Comparison of ENCODE assay signal across 11 mouse cellular contexts in the genomic region with DNA sequence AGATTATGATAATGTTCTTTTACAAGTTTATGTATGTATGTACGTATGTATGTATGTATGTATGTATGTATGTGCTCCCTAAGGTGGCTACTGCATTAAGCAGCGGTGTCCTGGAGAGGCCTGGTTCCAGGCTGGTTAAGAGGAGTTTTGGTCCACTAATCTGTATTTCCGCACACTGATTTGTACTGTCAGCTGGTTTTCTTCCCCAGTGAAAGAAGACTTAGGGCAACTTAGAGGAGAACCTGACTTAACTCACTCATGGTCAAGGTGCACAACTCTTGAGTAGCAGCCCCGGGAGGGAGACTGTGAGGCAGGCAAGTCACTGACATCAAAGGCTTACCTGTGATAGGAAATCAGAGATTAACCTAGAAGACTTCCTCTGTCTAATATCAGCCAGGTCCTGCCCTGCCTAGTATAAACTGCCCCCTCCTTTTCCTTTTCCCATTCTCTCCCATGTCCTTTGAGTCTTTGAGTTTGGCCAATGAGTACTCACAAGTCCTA. TPM values are rescaled to one million over a fixed set of nuclear protein-coding genes. Genes with fewer than 3 reads are reported as not detected.
DNase-seq lines count a peak whose midpoint lies in the region; ATAC-seq and TF ChIP-seq lines count a peak whose summit lies in the region.
"Had no signal": no experiment of that assay in that cellular context is flagged by ENCODE, and none has a peak within 500 bp of the region (broad histone marks: within the 10 kb centered on the region; RNA-seq: fewer than 3 reads in every experiment).

No protein-coding gene starts in this region.

- peaks cover 27% of the 10 kb centered on the region for H3K4me1 ChIP-seq in kidney, embryonic 15.5 days
- peaks cover 19% of the 10 kb centered on the region for H3K4me1 ChIP-seq in embryonic facial prominence, embryonic 10.5 days
- no peaks in the 10 kb centered on the region for H3K4me1 ChIP-seq in hindbrain, postnatal 0 days (ENCODE audit: insufficient read depth, low read length)
- peaks cover 15% of the 10 kb centered on the region for H3K4me1 ChIP-seq in neural tube, embryonic 12.5 days

- H3K9me3 ChIP-seq in kidney, embryonic 15.5 days (replicated peaks), result no peaks in the 10 kb centered on the region
- H3K9me3 ChIP-seq in embryonic facial prominence, embryonic 10.5 days, result no peaks in the 10 kb centered on the region
- no peaks in the 10 kb centered on the region for H3K9me3 ChIP-seq in hindbrain, postnatal 0 days (ENCODE audit: low read length)
- H3K9me3 ChIP-seq in neural tube, embryonic 12.5 days, result no peaks in the 10 kb centered on the region

- no peaks in the 10 kb centered on the region for H3K27me3 ChIP-seq in kidney, embryonic 15.5 days
- H3K27me3 ChIP-seq in embryonic facial prominence, embryonic 10.5 days (replicated peaks; ENCODE audit: low read depth, poor library complexity, severe bottlenecking), result no peaks in the 10 kb centered on the region
- H3K27me3 ChIP-seq in hindbrain, postnatal 0 days (ENCODE audit: insufficient read depth, low read length), result no peaks in the 10 kb centered on the region
- H3K27me3 ChIP-seq in neural tube, embryonic 12.5 days (replicated peaks), result no peaks in the 10 kb centered on the region
- H3K27me3 ChIP-seq: Patski had no signal

- H3K9ac ChIP-seq in kidney, embryonic 15.5 days, result peak overlapping the region; percentile 67
- no peak overlapping the region for H3K9ac ChIP-seq in hindbrain, postnatal 0 days (replicated peaks; ENCODE audit: low read length)
- no peak overlapping the region for H3K9ac ChIP-seq in neural tube, embryonic 12.5 days

- H3K27ac ChIP-seq in kidney, embryonic 15.5 days, result peak overlapping the region; percentile 91
- H3K27ac ChIP-seq in embryonic facial prominence, embryonic 10.5 days (replicated peaks), result peak overlapping the region; percentile 90
- H3K27ac ChIP-seq in hindbrain, postnatal 0 days, result no peak overlapping the region
- no peak overlapping the region for H3K27ac ChIP-seq in neural tube, embryonic 12.5 days

- WGBS in kidney, embryonic 15.5 days, result 69% methylated on average over 4 of the region's 4 CpGs
- WGBS in embryonic facial prominence, embryonic 10.5 days, result 82% methylated on average over 4 of the region's 4 CpGs
- 79% methylated on average over 4 of the region's 4 CpGs for WGBS in hindbrain, postnatal 0 days
- WGBS in neural tube, embryonic 12.5 days, result 88% methylated on average over 4 of the region's 4 CpGs

- no peak for ATAC-seq in kidney, embryonic 15.5 days (replicated peaks; ENCODE audit: low FRiP score)
- ATAC-seq in hindbrain, postnatal 0 days, result no peak
- ATAC-seq in neural tube, embryonic 12.5 days (ENCODE audit: low FRiP score, low read depth), result no peak
- ATAC-seq: Patski had no signal

- no peak for DNase-seq in kidney, postnatal 14 days
- DNase-seq in embryonic facial prominence, embryonic 10.5 days (ENCODE audit: low spot score), result peak; percentile 33
- DNase-seq in hindbrain, postnatal 0 days (ENCODE audit: low spot score), result no peak
- no peak for DNase-seq in cerebellum, adult 8-10 months
- DNase-seq in T-cell, adult 2 months (ENCODE audit: low spot score), result no peak
- DNase-seq in urinary bladder, postnatal 36 days (ENCODE audit: low spot score in 2 of 2), result no peak

- H3K36me3 ChIP-seq in kidney, embryonic 15.5 days, result no peaks in the 10 kb centered on the region
- no peaks in the 10 kb centered on the region for H3K36me3 ChIP-seq in embryonic facial prominence, embryonic 10.5 days (replicated peaks)
- H3K36me3 ChIP-seq in hindbrain, postnatal 0 days (ENCODE audit: insufficient read depth, low read length), result no peaks in the 10 kb centered on the region
- no peaks in the 10 kb centered on the region for H3K36me3 ChIP-seq in neural tube, embryonic 12.5 days

- peak overlapping the region; percentile 53 for H3K4me3 ChIP-seq in kidney, embryonic 15.5 days (replicated peaks)
- H3K4me3 ChIP-seq in embryonic facial prominence, embryonic 10.5 days, result peak overlapping the region; percentile 60
- H3K4me3 ChIP-seq in hindbrain, postnatal 0 days (ENCODE audit: low read length), result no peak overlapping the region
- H3K4me3 ChIP-seq in neural tube, embryonic 12.5 days, result 0 out of 2 replicates have a peak overlapping the region, but pooled peaks have one; percentile 40

- peak overlapping the region; percentile 56 for H3K4me2 ChIP-seq in kidney, embryonic 15.5 days
- peak overlapping the region; percentile 52 for H3K4me2 ChIP-seq in hindbrain, postnatal 0 days (ENCODE audit: low read depth, low read length)
- H3K4me2 ChIP-seq in neural tube, embryonic 12.5 days (replicated peaks), result peak overlapping the region; percentile 56

- TF ChIP-seq CTCF in hindbrain, postnatal 0 days (IDR thresholded peaks at IDR 0.05; ENCODE audit: low read depth), result no peak

RNA-seq across cellular contexts. Expression of a gene that starts 2.0 kb away (rescaled TPM):
- 7.9 TPM in 2 replicates for polyA plus RNA-seq in kidney, embryonic 15.5 days (2015; fragmentation: Nextera tagmentation; extraction: Ambion mirVana)
- polyA plus RNA-seq in embryonic facial prominence, embryonic 10.5 days (2016; fragmentation: Nextera tagmentation; extraction: Ambion mirVana), result 4.9 and 6.6 TPM in 2 replicates
- 441 and 602 TPM in 2 replicates for total RNA-seq in hindbrain, postnatal 0 days (2014; rRNA removed)
- polyA plus RNA-seq in hindbrain, postnatal 0 days (2015; fragmentation: Nextera tagmentation; extraction: Ambion mirVana), result 1.6 and 2.3 TPM in 2 replicates
- 5.0 and 8.2 TPM in 2 replicates for polyA plus RNA-seq in neural tube, embryonic 12.5 days (2016; fragmentation: Nextera tagmentation; extraction: Ambion mirVana)

RNA-seq across cellular contexts. Expression of a gene that starts 3.2 kb away (rescaled TPM):
- polyA plus RNA-seq in kidney, embryonic 15.5 days (2015; fragmentation: Nextera tagmentation; extraction: Ambion mirVana), result 42.2 and 50.0 TPM in 2 replicates
- polyA plus RNA-seq in embryonic facial prominence, embryonic 10.5 days (2016; fragmentation: Nextera tagmentation; extraction: Ambion mirVana), result 26.6 and 32.1 TPM in 2 replicates
- total RNA-seq in hindbrain, postnatal 0 days (2014; rRNA removed), result 1,755 and 2,054 TPM in 2 replicates
- polyA plus RNA-seq in hindbrain, postnatal 0 days (2015; fragmentation: Nextera tagmentation; extraction: Ambion mirVana), result 52.1 and 62.1 TPM in 2 replicates
- polyA plus RNA-seq in neural tube, embryonic 12.5 days (2016; fragmentation: Nextera tagmentation; extraction: Ambion mirVana), result 54.5 and 73.7 TPM in 2 replicates

RNA-seq across cellular contexts. Expression of a gene that starts 8.4 kb away (rescaled TPM):
- 28.0 and 29.7 TPM in 2 replicates for polyA plus RNA-seq in kidney, embryonic 15.5 days (2015; fragmentation: Nextera tagmentation; extraction: Ambion mirVana)
- polyA plus RNA-seq in embryonic facial prominence, embryonic 10.5 days (2016; fragmentation: Nextera tagmentation; extraction: Ambion mirVana), result 4.8 and 8.6 TPM in 2 replicates
- 1,894 and 2,680 TPM in 2 replicates for total RNA-seq in hindbrain, postnatal 0 days (2014; rRNA removed)
- polyA plus RNA-seq in hindbrain, postnatal 0 days (2015; fragmentation: Nextera tagmentation; extraction: Ambion mirVana), result 24.4 and 25.0 TPM in 2 replicates
- polyA plus RNA-seq in neural tube, embryonic 12.5 days (2016; fragmentation: Nextera tagmentation; extraction: Ambion mirVana), result 19.2 and 21.1 TPM in 2 replicates

RNA-seq across cellular contexts. Expression of a gene that starts 9.6 kb away (rescaled TPM):
- 0.55 and 1.2 TPM in 2 replicates for polyA plus RNA-seq in kidney, embryonic 15.5 days (2015; fragmentation: Nextera tagmentation; extraction: Ambion mirVana)
- polyA plus RNA-seq in embryonic facial prominence, embryonic 10.5 days (2016; fragmentation: Nextera tagmentation; extraction: Ambion mirVana), result 0.52 and 0.81 TPM in 2 replicates
- total RNA-seq in hindbrain, postnatal 0 days (2014; rRNA removed), result not detected in 2 replicates
- polyA plus RNA-seq in hindbrain, postnatal 0 days (2015; fragmentation: Nextera tagmentation; extraction: Ambion mirVana), result 0.16 TPM in 1 of 2 replicates, not detected in the other
- polyA plus RNA-seq in neural tube, embryonic 12.5 days (2016; fragmentation: Nextera tagmentation; extraction: Ambion mirVana), result 0.50 and 1.1 TPM in 2 replicates
- total RNA-seq: layer of hippocampus, postnatal 10 days; neutrophil, adult 5-6 weeks had no signal
- polyA plus RNA-seq: Patski had no signal

RNA-seq across cellular contexts. Expression of a gene that starts 16.0 kb away (rescaled TPM):
- polyA plus RNA-seq in kidney, embryonic 15.5 days (2015; fragmentation: Nextera tagmentation; extraction: Ambion mirVana), result 12.2 and 12.6 TPM in 2 replicates
- 6.4 and 7.8 TPM in 2 replicates for polyA plus RNA-seq in embryonic facial prominence, embryonic 10.5 days (2016; fragmentation: Nextera tagmentation; extraction: Ambion mirVana)
- total RNA-seq in hindbrain, postnatal 0 days (2014; rRNA removed), result 10.1 and 15.4 TPM in 2 replicates
- 4.0 and 4.1 TPM in 2 replicates for polyA plus RNA-seq in hindbrain, postnatal 0 days (2015; fragmentation: Nextera tagmentation; extraction: Ambion mirVana)
- 5.6 and 5.7 TPM in 2 replicates for polyA plus RNA-seq in neural tube, embryonic 12.5 days (2016; fragmentation: Nextera tagmentation; extraction: Ambion mirVana)

Comparison
In these comparisons a context has a peak if more than half of its experiments do, and no peak if none do; other contexts are left out.
1. H3K27ac ChIP-seq: peak in kidney, embryonic 15.5 days (single experiment) and embryonic facial prominence, embryonic 10.5 days (single experiment); none in hindbrain, postnatal 0 days (single experiment) and neural tube, embryonic 12.5 days (single experiment).
2. Peak in every context shown above with its lines, with median percentiles within 50 percentile points of each other: H3K4me2 ChIP-seq.